Mouse (Mus musculus) intestine, postnatal 0 days (tissue): ENCODE measurements around the gene Ppp1r16b. TPM values are rescaled to one million over a fixed set of nuclear protein-coding genes. Genes with fewer than 3 reads are reported as not detected.
A peak's percentile ranks its signal among the peaks of the same experiment; 100 is the strongest.

Source experiments
- ATAC-seq: fragments of 200-750 bp; cut with Nextera tagmentation; 2 replicates; pipeline ENCODE4 v1.8.0; 2017; ENCODE audit warnings: mild to moderate bottlenecking, moderate TSS enrichment, moderate library complexity
- H3K27ac ChIP-seq: fragments of 300-500 bp; sonication (generic); 2 replicates; pipeline ENCODE4 v1.5.1; 2014; ENCODE audit warnings: mild to moderate bottlenecking, low read depth, low read length, moderate library complexity
- H3K27me3 ChIP-seq: fragments of 300-500 bp; sonication (generic); replicated peaks from 2 replicates; pipeline ENCODE4 v1.6.1; 2014; ENCODE audit warnings: low read length, mixed read lengths; ENCODE audit not compliant: control insufficient read depth, insufficient read depth
- H3K36me3 ChIP-seq: fragments of 300-500 bp; sonication (generic); 2 replicates; pipeline ENCODE4 v1.6.1; 2014; ENCODE audit warnings: mild to moderate bottlenecking, moderate library complexity; ENCODE audit not compliant: control insufficient read depth, insufficient read depth
- H3K4me1 ChIP-seq: fragments of 300-500 bp; sonication (generic); replicated peaks from 2 replicates; pipeline ENCODE4 v1.6.1; 2014; ENCODE audit warnings: antibody characterized with exemption, low read length, mixed read lengths; ENCODE audit not compliant: control insufficient read depth, insufficient read depth
- H3K4me2 ChIP-seq: fragments of 300-500 bp; sonication (generic); replicated peaks from 2 replicates; pipeline ENCODE4 v1.6.1; 2014; ENCODE audit warnings: low read depth, mild to moderate bottlenecking, moderate library complexity
- H3K4me3 ChIP-seq: fragments of 300-500 bp; sonication (generic); 2 replicates; pipeline ENCODE4 v1.5.1; 2014; ENCODE audit warnings: low read depth, low read length
- H3K9ac ChIP-seq: fragments of 300-500 bp; sonication (generic); 2 replicates; pipeline ENCODE4 v1.6.1; 2014; ENCODE audit warnings: mild to moderate bottlenecking, low read depth, low read length
- H3K9me3 ChIP-seq: fragments of 300-500 bp; sonication (generic); 2 replicates; pipeline ENCODE4 v1.6.1; 2016; ENCODE audit warnings: mixed run types; ENCODE audit not compliant: control insufficient read depth
- CTCF ChIP-seq: sonication (generic); IDR thresholded peaks from 2 replicates; pipeline ENCODE4 v1.5.1; 2016; ENCODE audit warnings: low read depth, mild to moderate bottlenecking, control low read depth, antibody characterized with exemption, moderate library complexity
- WGBS: fragments of 180-500 bp; shearing (Covaris S2); extraction: QIAGEN DNeasy Blood & Tissue Kit; methylation state at CpG from one replicate; pipeline ENCODE4 v1.1.7; 2014; 5-methylcytosine and 5-hydroxymethylcytosine counted together
- polyA plus RNA-seq: library from polyadenylated mRNA; unstranded; fragments of >200 nt; fragmentation: Nextera tagmentation; extraction: Ambion mirVana; gene quantifications from 2 replicates; pipeline ENCODE4 v1.2.1, GENCODE M21; 2015

The Ppp1r16b gene
- polyA plus RNA-seq, 1 experiment from 2014 or later: 3.3 TPM

- Histone ChIP-seq H3K4me2 (no peak overlapping the region), H3K27ac (no peak overlapping the region), H3K9ac (no peak overlapping the region), H3K27me3 (no peaks in the 10 kb centered on the region), H3K9me3 (no peaks in the 10 kb centered on the region), H3K4me1 (no peaks in the 10 kb centered on the region), H3K4me3 (no peak overlapping the region), H3K36me3 (no peaks in the 10 kb centered on the region)
- ATAC-seq: no peak
- 73% methylated on average over 3 of the region's 3 CpGs for whole genome bisulfite sequencing
- TF ChIP-seq CTCF: peak; percentile 39
Measured at GRCm38 (mm10) chr2:158704720-158705119, 39.5 kb downstream of the Ppp1r16b start.

- TF ChIP-seq CTCF: no peak
- 76% methylated on average over 6 of the region's 6 CpGs for WGBS
- no peak overlapping the region for H3K4me2 ChIP-seq
- no peaks in the 10 kb centered on the region for H3K9me3 ChIP-seq
- H3K9ac ChIP-seq: no peak overlapping the region
- H3K36me3 ChIP-seq: no peaks in the 10 kb centered on the region
- no peak overlapping the region for H3K4me3 ChIP-seq
- H3K27me3 ChIP-seq: no peaks in the 10 kb centered on the region
- H3K27ac ChIP-seq: no peak overlapping the region
- no peak for ATAC-seq
- no peaks in the 10 kb centered on the region for H3K4me1 ChIP-seq
Measured at GRCm38 (mm10) chr2:158705529-158705928, 40.3 kb downstream of the Ppp1r16b start.

- H3K27ac ChIP-seq: no peak overlapping the region
- 88% methylated on average over 10 of the region's 10 CpGs for WGBS
Measured at GRCm38 (mm10) chr2:158706704-158707408, 41.7 kb downstream of the Ppp1r16b start.

GRCm38 (mm10) chr2:158708121-158708520 lies 42.9 kb downstream of the Ppp1r16b start:
- ATAC-seq: no peak
- Histone ChIP-seq H3K27me3 (no peaks in the 10 kb centered on the region), H3K9me3 (no peaks in the 10 kb centered on the region), H3K4me3 (no peak overlapping the region), H3K4me2 (no peak overlapping the region), H3K9ac (no peak overlapping the region), H3K36me3 (no peaks in the 10 kb centered on the region), H3K4me1 (no peaks in the 10 kb centered on the region), H3K27ac (no peak overlapping the region)
- TF ChIP-seq CTCF: no peak
- WGBS: 71% methylated on average over 12 of the region's 12 CpGs

More at GRCm38 (mm10) chr2:158706704-158707408, 41.7 kb downstream of the Ppp1r16b start:
- Histone ChIP-seq H3K27me3 (no peaks in the 10 kb centered on the region), H3K4me3 (no peak overlapping the region), H3K9ac (no peak overlapping the region), H3K36me3 (no peaks in the 10 kb centered on the region), H3K4me1 (no peaks in the 10 kb centered on the region), H3K4me2 (no peak overlapping the region), H3K9me3 (no peaks in the 10 kb centered on the region)
- ATAC-seq: no peak
- no peak for TF ChIP-seq CTCF

- H3K4me1 ChIP-seq: no peaks in the 10 kb centered on the region
- no peak overlapping the region for H3K4me3 ChIP-seq
- no peak overlapping the region for H3K27ac ChIP-seq
- H3K9ac ChIP-seq: no peak overlapping the region
- H3K36me3 ChIP-seq: no peaks in the 10 kb centered on the region
- no peaks in the 10 kb centered on the region for H3K27me3 ChIP-seq
- TF ChIP-seq CTCF: no peak
- WGBS: 48% methylated on average over 12 of the region's 12 CpGs
- 0 out of 2 replicates have a peak, but pooled peaks have one; percentile 31 for ATAC-seq
- H3K4me2 ChIP-seq: no peak overlapping the region
- H3K9me3 ChIP-seq: no peaks in the 10 kb centered on the region
Measured at GRCm38 (mm10) chr2:158711929-158712751, 46.9 kb downstream of the Ppp1r16b start.

GRCm38 (mm10) chr2:158714826-158715225 lies 49.6 kb downstream of the Ppp1r16b start:
- H3K4me1 ChIP-seq: no peaks in the 10 kb centered on the region
- no peaks in the 10 kb centered on the region for H3K27me3 ChIP-seq
- no peak overlapping the region for H3K4me2 ChIP-seq
- no peak overlapping the region for H3K27ac ChIP-seq
- H3K9me3 ChIP-seq: no peaks in the 10 kb centered on the region
- no peak for TF ChIP-seq CTCF
- WGBS: 82% methylated on average over 6 of the region's 6 CpGs
- H3K36me3 ChIP-seq: no peaks in the 10 kb centered on the region
- no peak for ATAC-seq
- no peak overlapping the region for H3K4me3 ChIP-seq
- no peak overlapping the region for H3K9ac ChIP-seq
